Mouse (Mus musculus): ENCODE measurements at regions not wholly inside any gene's neighbourhood (a gene's known extent, or its start where the extent isn't known, plus 50 kb on each side); places are given as distances from the start of the nearest gene placed in this dataset.

DNA sequence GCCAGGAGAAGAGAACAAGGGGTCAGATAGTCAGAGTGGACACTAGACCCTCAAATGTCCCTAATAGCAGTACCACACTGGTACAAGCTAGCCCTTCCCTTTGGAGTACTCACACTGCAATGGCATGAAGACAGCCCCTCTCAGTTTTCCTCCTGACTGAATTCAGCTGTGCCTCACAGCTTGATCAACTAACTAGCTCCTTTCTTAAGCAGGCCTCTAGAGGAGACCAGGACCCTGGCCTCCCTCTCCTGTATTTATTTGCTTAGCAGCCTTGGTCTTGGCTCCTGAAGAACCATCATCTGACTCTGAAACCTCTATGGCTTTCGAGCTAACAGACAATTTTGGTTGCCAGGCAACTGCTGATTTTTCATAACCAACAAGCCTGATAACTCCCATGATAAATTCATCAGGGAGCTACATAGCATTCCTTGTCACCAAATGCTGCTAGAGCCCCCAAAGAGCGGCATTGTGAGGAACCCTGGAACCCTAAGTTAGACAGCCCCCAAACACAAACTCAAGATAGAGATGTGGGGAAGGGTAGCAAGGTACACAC is 440.4 kb upstream of the Zdhhc25 start:
- TF ChIP-seq POLR2A (IDR thresholded peaks at IDR 0.05; ENCODE audit: borderline replicate concordance, extremely low read depth, low read depth, low read length) (no peak), CTCF (IDR thresholded peaks at IDR 0.05; ENCODE audit: insufficient read depth, low read length) (no peak)
- no peak for DNase-seq
- WGBS = 60% methylated on average over 2 of the region's 2 CpGs
- no peak overlapping the region for H3K4me3 ChIP-seq (replicated peaks; ENCODE audit: extremely low read depth, low read depth, low read length)
- H3K4me1 ChIP-seq (ENCODE audit: control insufficient read depth, insufficient read depth, low read length) = no peaks in the 10 kb centered on the region

DNA sequence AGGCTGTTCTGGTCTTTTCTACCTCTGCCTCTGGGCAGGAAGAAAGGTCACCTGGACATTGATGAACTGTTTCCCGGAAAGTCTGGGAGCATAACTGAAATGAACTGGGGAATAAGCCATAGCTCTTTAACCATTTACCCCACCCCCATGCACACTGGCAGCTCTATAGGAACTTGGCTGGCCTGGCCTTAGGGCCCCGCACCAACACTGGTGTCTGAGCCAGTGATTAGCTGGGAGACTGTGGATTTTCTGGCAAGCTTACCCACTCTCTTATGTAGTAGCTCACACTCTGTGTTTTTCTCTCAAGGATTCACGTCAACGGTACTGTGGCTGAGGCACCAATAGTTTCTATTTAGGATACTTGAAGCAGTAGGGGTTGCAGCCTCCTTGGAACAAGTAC is 439.8 kb upstream of the Zdhhc25 start:
- TF ChIP-seq CTCF (IDR thresholded peaks at IDR 0.05; ENCODE audit: insufficient read depth, low read length) (no peak), POLR2A (IDR thresholded peaks at IDR 0.05; ENCODE audit: borderline replicate concordance, extremely low read depth, low read depth, low read length) (no peak)
- no peak for DNase-seq
- Histone ChIP-seq H3K4me1 (ENCODE audit: control insufficient read depth, insufficient read depth, low read length) (no peaks in the 10 kb centered on the region), H3K4me3 (replicated peaks; ENCODE audit: extremely low read depth, low read depth, low read length) (no peak overlapping the region)
- 79% methylated on average over 4 of the region's 4 CpGs for WGBS

DNA sequence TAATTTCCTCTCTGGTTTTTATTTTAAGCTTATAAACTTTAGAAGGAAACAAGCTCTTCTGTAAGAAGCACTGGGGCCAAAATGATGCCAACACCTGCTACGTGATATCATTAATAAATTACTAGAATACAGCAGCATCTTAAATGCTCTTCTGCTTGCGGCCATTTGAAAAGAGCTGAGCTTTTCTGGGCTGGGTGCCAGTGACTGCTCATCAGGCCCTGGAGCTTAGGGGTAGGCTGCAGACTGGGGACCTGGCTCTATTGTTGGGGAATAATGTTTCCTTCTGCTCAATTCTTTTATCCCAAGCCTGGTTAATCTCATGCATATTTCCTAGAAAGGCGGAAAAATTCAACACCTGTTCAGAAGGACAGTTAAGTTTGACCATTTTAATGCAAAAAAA is 436.7 kb upstream of the Zdhhc25 start:
- Histone ChIP-seq H3K4me3 (replicated peaks; ENCODE audit: extremely low read depth, low read depth, low read length) (no peak overlapping the region), H3K4me1 (ENCODE audit: control insufficient read depth, insufficient read depth, low read length) (no peaks in the 10 kb centered on the region)
- no peak for DNase-seq
- WGBS = 66% methylated on average over 3 of the region's 3 CpGs
- TF ChIP-seq CTCF (IDR thresholded peaks at IDR 0.05; ENCODE audit: insufficient read depth, low read length) = no peak
- no peak for TF ChIP-seq POLR2A (IDR thresholded peaks at IDR 0.05; ENCODE audit: borderline replicate concordance, extremely low read depth, low read depth, low read length)

DNA sequence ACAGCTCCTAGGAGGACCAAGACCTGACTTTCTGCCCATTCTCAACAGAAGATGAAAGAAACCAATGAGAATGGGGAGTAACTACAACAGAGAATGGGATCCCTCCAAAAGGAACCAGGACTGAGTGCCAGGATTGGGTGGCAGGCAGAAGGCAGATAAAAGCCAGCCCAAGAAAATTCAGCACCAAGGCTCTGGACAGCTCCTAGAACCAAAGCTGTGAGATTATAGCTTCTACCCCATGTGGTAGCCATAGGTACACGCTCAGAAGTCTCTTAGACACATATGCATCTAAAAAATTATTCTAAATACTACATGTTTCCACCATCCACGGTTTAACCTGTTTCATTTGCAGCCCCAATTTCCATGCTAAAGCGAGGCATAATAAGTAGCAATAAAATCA is 425.8 kb upstream of the Zdhhc25 start:
- no peak for TF ChIP-seq POLR2A (IDR thresholded peaks at IDR 0.05; ENCODE audit: borderline replicate concordance, extremely low read depth, low read depth, low read length)
- TF ChIP-seq CTCF (IDR thresholded peaks at IDR 0.05; ENCODE audit: insufficient read depth, low read length) = no peak
- DNase-seq = no peak
- 38% methylated on average over 3 of the region's 3 CpGs for WGBS
- Histone ChIP-seq H3K4me3 (replicated peaks; ENCODE audit: extremely low read depth, low read depth, low read length) (no peak overlapping the region), H3K4me1 (ENCODE audit: control insufficient read depth, insufficient read depth, low read length) (no peaks in the 10 kb centered on the region)

DNA sequence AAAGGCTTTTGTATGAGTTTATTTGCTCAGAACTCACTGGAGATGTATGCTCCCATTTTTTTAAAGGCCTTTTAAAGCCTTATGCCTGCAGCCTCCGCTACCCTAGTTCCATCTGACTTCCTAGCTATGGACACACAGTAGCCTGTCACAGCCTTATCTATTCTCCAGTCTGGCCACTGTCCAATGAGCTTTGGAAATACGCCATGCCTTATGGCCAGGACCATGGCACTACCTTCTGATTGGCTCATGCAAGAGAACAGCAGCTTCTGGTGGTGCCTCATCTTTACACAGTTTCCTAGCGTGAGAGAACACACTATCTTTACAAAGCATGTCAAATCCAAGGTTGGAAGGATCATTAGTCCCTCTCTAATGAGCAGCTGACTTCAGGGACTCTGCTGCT is 424.1 kb upstream of the Zdhhc25 start:
- no peak overlapping the region for H3K4me3 ChIP-seq (replicated peaks; ENCODE audit: extremely low read depth, low read depth, low read length)
- no peak for TF ChIP-seq POLR2A (IDR thresholded peaks at IDR 0.05; ENCODE audit: borderline replicate concordance, extremely low read depth, low read depth, low read length)
- no peak for TF ChIP-seq CTCF (IDR thresholded peaks at IDR 0.05; ENCODE audit: insufficient read depth, low read length)
- 61% methylated on average over 3 of the region's 3 CpGs for WGBS
- no peaks in the 10 kb centered on the region for H3K4me1 ChIP-seq (ENCODE audit: control insufficient read depth, insufficient read depth, low read length)
- no peak for DNase-seq

DNA sequence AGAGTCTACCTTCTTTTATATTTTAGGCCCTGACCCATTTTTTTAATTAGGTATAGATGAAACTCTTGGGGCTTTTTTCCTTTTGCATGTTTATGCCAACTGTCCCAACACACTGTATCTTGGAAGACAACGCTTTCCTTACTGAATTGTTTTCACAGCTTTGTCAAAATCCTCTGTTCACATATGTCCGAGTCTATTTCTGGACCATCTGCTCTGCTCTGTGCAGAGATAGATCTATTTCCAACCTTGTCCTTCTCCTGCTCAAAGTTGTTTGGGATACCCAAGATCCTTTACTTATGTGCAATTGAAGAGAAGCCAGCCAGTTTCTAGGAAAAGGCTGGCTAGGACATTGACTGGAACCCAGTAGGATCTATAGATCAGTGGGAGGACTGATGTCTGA is 403.6 kb upstream of the Zdhhc25 start:
- 89% methylated on average over 2 of the region's 2 CpGs for WGBS
- DNase-seq = no peak
- H3K4me1 ChIP-seq (ENCODE audit: control insufficient read depth, insufficient read depth, low read length) = no peaks in the 10 kb centered on the region
- H3K4me3 ChIP-seq (replicated peaks; ENCODE audit: extremely low read depth, low read depth, low read length) = no peak overlapping the region
- no peak for TF ChIP-seq POLR2A (IDR thresholded peaks at IDR 0.05; ENCODE audit: borderline replicate concordance, extremely low read depth, low read depth, low read length)
- no peak for TF ChIP-seq CTCF (IDR thresholded peaks at IDR 0.05; ENCODE audit: insufficient read depth, low read length)

DNA sequence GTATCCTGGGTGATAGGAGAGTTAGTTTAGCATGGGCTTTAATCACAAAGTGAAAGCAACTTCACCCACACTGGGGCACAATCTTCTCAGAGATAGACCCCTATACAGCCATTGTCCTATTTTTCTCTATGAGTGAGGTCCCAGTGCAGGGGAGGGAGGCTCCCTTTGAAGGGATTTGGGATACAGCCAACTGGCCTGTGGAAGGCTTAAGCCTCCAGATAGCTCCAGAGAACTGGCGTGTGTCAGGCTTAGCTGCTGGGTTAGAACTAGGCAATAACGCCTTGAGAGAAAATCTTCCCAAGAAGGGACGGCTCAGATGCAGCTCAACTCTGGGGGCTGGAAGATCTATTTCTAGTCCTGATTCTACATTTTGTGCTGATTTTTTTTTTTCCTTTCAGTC is 397.4 kb upstream of the Zdhhc25 start:
- TF ChIP-seq CTCF (IDR thresholded peaks at IDR 0.05; ENCODE audit: insufficient read depth, low read length) (no peak), POLR2A (IDR thresholded peaks at IDR 0.05; ENCODE audit: borderline replicate concordance, extremely low read depth, low read depth, low read length) (no peak)
- 73% methylated on average over 3 of the region's 3 CpGs for WGBS
- no peak for DNase-seq
- H3K4me3 ChIP-seq (replicated peaks; ENCODE audit: extremely low read depth, low read depth, low read length) = no peak overlapping the region
- no peaks in the 10 kb centered on the region for H3K4me1 ChIP-seq (ENCODE audit: control insufficient read depth, insufficient read depth, low read length)

DNA sequence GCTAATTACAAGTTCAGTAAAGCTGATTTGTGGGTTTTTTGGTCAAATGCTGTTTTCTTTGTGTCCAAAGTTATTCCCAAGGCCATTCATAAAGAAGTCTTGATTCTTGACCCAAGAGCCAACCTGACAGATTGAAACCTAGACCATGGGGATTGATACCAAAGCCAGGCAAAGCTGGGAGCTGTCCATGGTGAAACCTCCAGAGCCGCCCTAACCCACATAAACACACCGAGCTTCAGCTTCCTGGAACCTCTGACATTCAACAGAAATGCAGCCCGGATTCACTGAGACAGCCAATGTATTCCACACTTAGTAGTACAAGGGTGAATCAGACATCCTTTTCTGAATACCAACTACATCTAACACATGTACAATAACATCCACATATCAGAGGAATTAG is 386.7 kb upstream of the Zdhhc25 start:
- WGBS = 33% methylated on average over 3 of the region's 3 CpGs
- DNase-seq = no peak
- Histone ChIP-seq H3K4me3 (replicated peaks; ENCODE audit: extremely low read depth, low read depth, low read length) (no peak overlapping the region), H3K4me1 (ENCODE audit: control insufficient read depth, insufficient read depth, low read length) (no peaks in the 10 kb centered on the region)
- TF ChIP-seq POLR2A (IDR thresholded peaks at IDR 0.05; ENCODE audit: borderline replicate concordance, extremely low read depth, low read depth, low read length) (no peak), CTCF (IDR thresholded peaks at IDR 0.05; ENCODE audit: insufficient read depth, low read length) (no peak)

DNA sequence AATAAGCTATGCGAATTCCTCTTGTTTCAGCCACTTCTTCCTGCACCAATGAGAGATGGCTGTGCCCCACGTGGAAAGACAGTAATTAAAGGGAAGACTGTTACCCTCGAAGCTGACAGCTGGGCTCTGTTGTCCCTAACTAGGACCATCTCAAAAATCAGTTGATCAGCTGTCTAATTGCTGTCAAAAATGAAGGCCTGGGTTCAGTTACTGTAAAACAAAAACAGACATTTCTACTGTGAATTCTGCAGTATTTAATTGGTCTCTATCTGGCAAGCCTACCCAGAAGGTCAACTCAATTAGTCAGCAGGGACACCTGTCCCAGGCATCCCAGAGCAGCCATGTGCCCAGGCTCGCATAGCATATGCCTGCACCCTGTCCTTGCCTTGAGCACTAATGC is 385.8 kb upstream of the Zdhhc25 start:
- Histone ChIP-seq H3K4me1 (ENCODE audit: control insufficient read depth, insufficient read depth, low read length) (no peaks in the 10 kb centered on the region), H3K4me3 (replicated peaks; ENCODE audit: extremely low read depth, low read depth, low read length) (no peak overlapping the region)
- WGBS = 46% methylated on average over 4 of the region's 4 CpGs
- DNase-seq = no peak
- TF ChIP-seq POLR2A (IDR thresholded peaks at IDR 0.05; ENCODE audit: borderline replicate concordance, extremely low read depth, low read depth, low read length) = no peak
- no peak for TF ChIP-seq CTCF (IDR thresholded peaks at IDR 0.05; ENCODE audit: insufficient read depth, low read length)

DNA sequence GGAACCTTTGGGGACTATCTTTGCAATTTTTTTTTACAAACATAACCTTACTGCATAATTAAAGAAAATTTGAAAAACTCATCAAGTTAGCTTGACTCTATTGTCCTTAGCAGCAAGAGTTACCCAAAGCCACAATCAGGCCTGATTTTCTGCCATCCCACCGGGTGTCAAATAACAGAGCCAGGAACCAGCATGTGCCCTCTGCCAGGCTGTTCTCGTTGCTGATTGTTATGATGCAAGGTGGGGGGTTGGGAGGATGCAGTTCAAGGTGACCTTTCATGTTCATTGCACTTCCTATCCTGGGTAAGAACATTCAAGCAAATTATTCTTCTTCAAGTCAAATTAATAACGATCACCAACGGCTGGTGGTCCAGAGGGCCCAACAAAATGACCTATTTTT is 370.6 kb upstream of the Zdhhc25 start:
- TF ChIP-seq CTCF (IDR thresholded peaks at IDR 0.05; ENCODE audit: insufficient read depth, low read length) = no peak
- no peak for TF ChIP-seq POLR2A (IDR thresholded peaks at IDR 0.05; ENCODE audit: borderline replicate concordance, extremely low read depth, low read depth, low read length)
- H3K4me1 ChIP-seq (ENCODE audit: control insufficient read depth, insufficient read depth, low read length) = no peaks in the 10 kb centered on the region
- H3K4me3 ChIP-seq (replicated peaks; ENCODE audit: extremely low read depth, low read depth, low read length) = no peak overlapping the region
- no peak for DNase-seq
- WGBS = 60% methylated on average over 4 of the region's 4 CpGs
